Mouse (Mus musculus) layer of hippocampus, postnatal 14 days (tissue): ENCODE data around the gene Fgr. TPM values are rescaled to one million over a fixed set of nuclear protein-coding genes. Genes with fewer than 3 reads are reported as not detected.

ENCODE experiments used
- DNase-seq, 2 experiments: peaks; one replicate each; pipeline ENCODE4 v3.0.0; 2021 to 2022; ENCODE audit warnings: low spot score in 2 of 2, mixed read lengths in 1 of 2
- total RNA-seq, 2 experiments: library from RNA; stranded (reverse); gene quantifications; 2 replicates each; pipeline ENCODE4 v1.2.3; 2021

The Fgr gene
- total RNA-seq, 2 experiments from 2014 or later = not detected

DNA sequence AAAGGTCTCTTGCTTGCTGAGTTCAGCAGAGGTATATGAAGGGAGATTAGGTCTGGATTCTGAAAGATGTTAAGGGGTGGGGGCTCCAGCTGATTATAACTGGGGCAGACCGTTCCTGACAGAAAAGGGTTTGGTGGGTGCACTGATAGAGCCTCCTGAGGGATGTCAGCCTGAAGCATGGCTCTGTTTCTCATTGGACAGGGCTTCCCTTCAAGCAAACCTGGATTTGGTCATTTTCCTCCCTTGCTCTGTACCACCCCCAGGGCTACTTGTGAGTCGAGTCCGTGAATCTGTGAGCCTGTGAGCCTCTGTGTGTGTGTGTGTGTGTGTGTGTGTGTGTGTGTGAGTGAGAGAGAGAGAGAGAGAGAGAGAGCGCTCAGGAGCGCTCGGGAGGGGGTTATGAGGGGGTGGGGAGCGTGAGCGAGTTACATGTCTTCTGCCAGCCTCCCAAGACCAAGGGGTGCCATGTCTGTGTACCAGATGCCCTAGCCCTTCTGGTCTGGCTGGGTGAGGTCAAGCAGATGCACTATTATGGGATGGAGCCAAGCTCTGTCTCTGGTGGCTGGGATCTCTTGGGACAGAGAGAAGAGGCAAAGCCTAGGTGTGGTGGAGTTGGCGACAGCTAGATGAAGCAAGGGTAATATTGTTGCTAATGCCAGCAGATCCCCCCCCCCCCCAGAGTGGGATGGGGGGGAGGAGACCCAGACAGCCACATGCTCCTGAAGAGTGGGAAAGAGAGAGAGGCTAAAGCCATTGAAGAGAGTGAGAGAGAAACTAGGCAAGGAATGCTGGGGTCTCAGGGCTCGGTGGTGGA lies 41.2 kb downstream of the Fgr start:
- no peak for DNase-seq

DNA sequence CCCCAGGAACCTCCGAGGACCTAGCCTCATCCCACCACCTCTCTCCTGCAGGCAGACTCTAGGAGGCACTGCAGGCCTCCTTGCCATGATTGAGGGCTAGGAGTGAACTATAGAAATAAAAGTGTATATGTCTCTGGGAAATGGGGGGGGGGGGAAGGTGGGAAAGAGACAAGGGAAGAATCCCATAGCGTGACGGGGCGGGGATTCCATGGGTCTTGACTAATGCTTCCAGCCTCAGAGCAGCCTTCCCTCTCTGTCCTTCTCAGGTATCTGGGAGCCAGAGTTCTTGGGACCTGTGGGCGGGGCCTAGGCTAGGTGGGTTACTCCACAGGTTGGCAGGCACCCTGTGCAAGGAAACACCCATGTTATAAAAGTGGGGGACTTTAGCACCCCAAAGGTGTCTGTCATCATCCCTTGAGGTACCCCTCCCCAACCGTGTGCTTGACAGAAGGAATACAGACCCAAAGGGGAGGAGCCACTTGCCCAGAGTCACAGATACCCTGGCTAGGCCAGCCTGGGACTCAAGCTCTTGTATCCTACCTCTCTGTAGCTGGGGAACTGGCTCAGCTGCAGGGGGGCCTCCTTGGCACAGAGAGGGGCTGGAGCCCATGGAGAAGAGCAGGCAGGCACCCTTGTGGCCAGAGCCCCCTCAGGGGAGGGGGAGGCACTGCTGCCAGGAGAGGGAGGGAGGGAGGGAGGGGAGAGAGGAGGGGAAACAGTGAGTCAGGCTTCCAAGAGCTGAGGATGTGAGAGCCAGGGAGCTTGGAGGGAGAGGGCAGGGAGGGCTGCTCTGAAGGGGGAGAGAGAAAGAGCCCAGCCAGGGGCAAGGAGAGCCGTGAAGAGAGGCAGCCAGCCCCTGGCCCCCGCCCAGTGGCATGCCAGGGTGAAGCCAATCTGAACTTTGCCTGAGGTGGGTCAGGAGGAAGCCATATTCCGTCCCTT lies 42.1 kb downstream of the Fgr start:
- DNase-seq = no peak

DNA sequence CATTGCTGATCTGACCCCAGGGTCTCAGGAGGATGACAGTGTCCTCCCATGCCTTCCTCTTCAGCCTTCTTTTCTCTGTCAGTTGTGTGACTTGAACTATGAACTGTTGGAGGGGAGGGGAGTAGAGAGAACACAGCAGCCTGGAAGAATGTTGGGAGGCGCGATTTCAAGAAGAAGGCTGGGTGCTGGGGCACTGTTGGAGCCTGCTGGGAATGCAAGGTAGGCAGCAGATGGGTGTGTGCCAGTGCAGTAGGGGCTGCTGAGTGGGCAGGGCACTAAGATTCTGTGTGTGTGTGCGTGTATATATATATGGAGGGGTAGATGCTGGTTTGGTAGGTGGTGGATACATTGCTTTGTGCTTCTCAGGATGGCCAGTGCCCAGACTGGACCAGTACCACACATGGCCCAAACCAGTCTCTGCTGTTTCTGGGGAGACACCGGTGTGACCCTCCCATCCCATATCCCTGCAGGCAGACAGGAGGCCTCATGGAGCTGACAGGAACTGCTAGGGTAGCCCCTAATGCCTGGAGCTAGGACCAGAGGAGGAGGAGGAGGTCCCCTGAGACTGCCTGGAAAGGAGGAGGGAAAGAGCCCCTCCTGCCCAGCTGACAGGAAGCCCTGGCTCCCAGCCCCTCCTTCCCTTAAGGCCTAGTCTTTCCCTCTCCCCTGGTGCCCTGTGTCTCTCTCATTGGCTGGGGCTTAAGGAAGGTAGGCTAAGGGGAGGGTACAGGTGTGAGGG lies 43.0 kb downstream of the Fgr start:
- no peak for DNase-seq

DNA sequence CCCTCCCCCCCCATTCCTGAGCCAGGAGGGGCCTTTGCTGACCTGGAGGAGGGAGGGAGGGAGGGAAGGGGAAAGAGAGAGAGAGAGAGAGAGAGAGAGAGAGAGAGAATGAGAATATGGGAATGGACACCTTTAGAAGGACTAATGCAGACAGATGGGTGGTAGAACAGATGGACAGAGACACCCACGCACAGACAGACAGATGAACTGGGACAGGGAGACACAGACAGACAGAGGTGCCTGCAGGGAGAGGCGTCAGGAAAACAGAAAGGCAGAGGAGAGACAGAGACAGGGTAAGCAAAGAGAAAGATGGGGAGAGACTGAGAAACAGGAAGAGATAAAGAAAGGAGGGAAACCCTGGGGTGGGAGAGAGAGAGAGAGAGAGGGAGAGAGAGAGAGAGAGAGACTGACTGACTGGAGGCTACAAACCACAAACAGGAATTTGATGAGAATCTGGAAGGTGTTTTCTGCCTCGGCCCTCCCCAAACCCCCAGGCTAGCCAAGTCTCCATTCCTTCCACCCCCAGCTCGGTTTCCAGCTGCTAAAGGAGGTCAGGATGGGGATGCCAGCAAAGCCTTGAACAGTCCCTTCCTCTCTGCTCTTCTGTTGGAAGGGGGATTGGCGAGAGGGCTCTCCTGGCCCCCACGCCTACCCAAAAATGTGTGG lies 43.8 kb downstream of the Fgr start:
- DNase-seq = no peak

DNA sequence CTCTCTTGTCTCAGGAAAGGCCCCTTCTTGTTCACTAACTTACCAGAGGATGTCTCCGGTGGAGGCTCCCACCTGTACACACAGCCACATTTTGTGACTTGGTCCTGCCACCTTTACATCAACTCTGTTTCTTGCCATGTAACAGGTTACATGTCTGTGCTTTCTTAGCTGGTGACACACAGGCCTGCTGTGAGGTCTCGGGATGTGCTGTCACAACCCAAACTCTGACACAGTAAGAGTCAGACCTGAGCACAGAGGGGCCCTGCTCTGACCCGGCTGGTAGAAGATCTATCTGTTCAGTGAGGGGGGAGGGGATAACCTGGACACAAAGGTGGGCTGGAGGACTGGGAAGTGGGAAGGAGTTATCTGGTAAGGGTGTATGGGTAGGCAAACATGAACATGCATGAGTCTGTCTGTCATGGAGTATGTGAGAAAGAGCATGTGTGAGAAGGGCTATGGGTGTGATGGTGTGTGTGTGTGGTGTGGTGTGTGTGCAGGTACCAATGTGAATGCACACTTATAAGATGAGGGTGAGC lies 44.4 kb downstream of the Fgr start:
- DNase-seq = no peak

DNA sequence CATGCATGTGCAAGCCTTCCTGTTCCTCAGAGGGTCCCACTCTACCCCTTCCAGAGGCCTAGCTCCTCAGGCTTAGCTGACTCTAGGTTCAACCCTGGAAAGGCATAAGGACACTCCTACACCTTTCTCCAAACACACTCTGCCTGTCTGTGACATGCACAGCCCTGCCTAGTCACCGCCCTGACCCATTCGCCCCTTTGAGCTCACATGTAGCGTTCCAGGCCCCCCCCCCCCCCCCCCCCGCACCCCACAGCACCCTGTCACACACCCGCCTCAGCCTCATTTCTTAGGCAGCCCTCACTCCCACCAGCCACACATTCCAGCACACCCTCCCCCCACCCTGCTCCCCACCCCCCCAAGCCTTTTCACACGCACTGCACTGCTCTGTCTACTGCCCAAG lies 46.8 kb downstream of the Fgr start:
- DNase-seq = no peak

DNA sequence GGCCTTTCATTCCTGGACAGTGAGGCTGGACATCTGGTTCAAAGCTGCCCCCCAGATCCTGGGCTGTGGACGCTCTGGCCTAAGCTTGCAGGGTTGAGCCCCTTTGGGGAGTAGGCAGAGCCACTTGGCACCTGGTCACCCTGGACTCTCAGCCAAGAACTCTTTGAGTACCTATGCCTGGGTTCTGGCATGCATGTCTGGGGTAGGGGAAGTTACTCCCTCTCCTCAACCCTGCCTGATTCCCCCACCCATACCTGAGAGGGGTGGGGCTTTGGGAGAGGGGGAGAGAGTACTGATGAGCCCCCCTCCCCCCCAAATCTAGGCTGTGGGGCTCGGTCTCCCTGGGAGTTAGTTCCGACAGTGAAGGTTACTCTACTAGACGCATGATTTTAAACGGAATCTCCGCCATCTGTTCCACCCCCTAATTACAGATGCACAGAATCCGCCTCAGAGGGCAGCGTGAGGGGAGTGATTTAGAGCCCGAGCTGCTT lies 47.3 kb downstream of the Fgr start:
- DNase-seq = no peak

DNA sequence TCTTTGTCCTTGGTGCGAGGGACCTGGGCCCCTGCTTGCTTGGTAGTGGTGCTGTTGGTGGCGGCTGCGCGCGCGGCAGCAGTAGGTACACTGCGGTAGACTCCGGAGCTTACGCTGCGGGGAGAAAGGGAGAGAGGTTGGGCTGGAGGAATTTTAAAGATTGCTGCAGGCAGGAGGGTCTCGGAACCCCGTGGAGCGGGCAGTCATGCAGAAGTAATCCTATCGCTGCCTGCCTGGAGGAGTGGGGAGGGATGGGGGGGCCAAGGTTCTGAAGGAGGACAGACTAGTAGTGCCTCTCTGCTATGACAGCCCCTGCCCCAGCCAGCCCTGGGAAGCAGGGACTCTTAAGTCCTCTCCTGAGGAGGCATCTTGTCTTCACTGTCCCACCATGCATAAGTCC lies 48.3 kb downstream of the Fgr start:
- peak in 1 of 2 experiments; percentile 2 for DNase-seq

DNA sequence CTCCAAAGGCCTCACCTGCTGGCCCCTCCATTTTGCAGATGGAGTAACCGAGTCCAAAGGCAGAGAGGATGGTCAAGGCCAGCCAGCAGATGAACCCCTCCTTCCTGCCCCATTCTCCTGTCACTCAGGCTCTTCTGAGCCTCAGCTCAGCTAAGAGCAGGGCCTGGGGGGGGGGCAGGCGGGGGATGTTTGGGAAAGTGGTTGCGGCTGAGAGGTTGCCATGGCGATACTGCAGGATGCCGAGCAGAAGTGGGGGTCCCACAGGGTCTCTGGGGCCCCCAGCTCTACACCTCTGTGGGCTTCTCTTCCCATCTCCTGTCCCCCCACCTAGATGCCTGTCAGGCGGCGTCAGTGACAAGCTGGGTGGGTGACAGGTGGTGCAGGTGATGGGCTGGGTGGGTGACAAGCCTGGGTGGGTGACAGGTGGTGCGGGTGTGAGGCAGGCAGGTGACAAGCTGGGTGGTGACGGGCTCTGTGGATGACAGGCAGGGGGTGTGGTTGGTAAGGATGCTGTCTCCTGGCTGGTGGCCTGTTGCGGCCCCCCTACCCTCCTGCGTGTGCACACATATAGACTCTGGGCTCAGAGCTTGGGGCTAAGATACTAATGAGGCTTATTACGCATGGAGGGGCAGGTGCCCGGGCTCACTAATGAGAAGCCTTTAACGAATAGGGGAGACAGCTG lies 49.2 kb downstream of the Fgr start:
- DNase-seq = no peak

DNA sequence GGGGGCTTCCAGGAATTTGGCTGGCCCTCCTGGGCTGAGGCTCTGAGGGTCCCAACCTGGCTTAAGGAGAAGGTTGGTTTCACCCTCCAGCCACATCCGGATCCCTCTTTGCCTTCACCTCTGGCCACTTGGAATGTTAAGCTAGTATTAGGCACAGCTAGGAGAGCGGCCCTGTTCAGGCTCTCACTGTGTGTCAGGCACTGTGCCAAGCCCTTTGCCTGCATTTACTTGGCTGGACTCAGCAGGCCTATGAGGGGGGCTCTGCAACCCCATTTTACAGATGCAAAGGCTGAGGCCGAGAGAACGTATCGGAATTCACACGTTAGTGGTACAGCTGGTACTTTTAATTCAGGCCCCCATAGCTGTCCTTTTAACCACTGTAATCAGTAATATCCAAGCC lies 49.7 kb downstream of the Fgr start:
- no peak for DNase-seq

DNA sequence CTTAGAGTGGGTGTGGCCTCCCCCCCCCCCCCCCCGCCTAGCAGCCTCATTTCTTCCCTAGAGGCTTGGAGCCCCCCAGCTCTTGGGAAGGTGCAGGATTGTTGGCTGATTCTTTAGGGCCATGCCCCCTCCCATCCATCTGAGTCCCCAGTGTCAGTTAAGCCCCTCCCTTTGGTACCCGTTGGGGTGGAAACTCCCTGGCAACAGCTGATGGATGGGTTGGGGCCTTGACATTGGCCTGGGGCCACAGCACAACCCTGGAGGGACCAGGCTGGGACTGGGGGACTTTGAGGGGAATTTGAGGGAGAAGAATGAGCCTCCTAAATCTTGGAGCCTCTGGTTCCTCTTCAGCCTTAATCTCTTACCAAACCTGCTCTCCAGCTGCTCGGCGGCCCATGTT lies 50.5 kb downstream of the Fgr start:
- DNase-seq = no peak

DNA sequence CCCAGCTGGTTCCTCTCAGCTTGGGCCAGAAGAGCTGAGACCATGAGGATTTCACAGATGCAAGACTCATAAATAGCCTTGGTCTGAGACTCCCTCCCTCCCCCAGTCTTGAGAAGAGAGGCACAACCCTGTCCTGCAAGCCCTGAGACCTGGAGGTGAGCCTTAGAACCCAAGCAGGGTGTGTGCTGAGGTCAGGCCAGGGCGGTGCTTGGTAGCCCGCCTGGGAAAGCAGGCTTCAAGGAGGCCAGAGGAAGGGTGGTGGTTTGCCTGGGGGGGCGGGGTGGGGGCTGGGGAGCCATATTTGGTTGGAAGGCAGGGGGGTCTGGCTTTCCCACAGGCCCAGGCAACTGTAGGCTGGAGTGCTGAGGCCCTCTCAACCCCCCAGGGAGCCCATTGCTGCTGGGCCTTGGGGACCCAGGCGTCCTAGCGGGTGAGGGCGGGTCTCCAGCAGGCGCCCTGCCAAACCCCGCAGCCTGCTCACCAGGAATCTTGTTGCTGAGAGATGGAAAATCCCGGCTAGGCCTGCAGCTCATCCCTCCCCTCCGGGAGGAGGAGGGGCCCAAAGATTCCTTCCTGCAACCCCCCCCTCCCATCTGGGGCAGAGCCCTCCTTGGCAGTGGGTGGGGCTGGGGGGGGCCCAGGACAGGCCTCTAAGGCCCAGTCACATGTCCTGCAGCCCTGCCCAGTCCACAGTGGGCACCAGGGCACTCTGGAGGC lies 51.2 kb downstream of the Fgr start:
- DNase-seq = no peak

DNA sequence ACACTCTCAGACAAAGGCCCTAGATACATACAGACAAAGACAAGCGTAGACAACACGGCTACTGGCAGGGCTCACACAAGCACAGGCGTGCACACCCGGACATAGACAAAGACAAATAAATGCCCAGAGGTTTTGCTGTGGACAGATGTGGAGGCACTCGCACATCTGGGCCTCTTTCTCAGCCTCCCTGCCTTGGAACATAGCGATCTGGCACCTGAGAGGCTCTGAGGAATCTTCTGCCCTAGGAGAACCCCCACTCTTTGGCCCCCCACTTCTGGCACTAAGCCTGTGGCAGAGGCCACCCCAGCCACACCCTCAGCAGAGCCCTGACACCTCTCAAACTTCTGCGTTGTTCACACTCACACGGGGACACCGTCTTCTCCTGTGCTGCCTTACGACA lies 52.4 kb downstream of the Fgr start:
- DNase-seq = no peak

DNA sequence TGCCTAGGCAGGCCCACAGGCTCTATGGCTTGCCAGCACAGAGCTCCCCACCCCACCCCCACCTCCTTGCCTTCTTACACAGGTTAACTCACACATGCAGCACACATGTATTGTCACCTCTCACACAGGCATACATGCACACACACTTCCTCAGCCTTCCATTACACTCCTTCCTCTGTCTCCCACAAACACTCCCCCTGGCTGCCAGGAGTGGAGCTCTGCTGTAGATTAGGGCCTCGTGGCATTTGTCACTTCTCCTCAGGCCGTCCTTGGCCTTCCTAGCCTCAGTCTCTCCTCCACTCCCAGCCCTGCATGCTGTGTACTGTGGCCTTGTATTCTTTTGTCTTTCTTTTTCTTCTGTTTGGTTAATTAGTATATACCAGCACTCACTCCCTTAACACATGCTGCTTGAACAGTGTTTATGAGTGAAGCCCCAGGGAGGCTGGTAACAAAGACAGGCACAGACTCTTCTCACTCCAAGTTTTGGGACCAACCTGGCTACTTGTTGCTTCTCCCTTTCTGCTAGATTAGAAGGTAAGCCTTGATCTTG lies 53.0 kb downstream of the Fgr start:
- no peak for DNase-seq

DNA sequence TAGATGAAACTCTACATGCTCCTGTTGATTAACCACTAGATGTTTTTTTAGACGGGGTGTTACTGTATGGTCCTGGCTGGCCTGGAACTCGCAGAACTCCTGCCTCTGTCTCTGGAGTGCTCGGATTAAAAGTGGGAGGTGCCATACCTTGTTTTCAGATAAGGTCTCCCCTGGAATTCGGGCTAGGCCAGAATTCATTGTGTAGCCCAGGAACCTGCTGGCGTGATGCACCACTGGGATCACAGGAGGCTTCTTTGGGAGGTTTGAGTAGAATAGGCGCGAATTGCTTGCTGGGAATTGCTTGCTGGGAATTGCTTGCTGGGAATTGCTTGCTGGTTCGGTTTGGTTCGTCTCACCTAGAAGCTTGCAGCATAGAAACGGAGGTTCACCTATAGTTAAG lies 53.8 kb downstream of the Fgr start:
- no peak for DNase-seq

DNA sequence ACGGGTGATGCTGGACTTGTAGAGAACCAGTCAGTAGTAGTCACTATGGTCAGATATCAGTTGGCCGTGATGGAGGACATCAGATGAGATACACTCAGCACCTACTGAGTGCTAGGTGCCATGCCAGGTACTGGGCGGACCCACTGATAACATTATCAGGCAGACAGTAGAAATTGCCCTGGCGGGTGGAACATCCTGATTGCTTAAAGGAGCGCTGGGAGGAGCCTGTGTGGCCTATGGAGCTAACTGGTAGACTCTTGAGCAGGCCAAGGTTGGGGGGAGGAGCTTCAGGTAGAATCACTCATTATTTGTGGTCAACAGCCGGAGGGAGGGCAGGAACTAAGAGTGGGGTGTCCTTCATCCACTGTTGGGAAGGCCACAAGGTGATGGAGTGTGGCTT lies 54.3 kb downstream of the Fgr start:
- no peak for DNase-seq

DNA sequence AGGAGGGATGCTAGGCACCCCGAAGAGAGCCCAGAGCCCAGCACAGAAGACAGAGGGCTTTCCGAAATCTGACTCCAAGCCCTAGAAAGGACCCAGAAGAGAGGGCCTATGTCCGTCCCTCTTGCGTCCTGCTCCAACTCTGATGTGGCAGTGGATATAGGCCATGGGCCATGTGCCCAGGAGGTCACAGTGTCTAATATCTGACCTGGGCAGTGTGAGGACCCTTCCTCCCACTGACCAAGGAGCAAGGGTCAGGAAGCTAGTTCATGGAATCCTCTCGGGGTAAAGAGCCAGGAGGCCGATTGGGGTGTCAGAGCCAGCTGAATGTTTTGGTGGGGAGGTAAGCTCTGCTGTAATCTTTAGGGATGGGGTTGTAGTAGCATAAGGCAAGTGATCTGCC lies 55.0 kb downstream of the Fgr start:
- DNase-seq = no peak

DNA sequence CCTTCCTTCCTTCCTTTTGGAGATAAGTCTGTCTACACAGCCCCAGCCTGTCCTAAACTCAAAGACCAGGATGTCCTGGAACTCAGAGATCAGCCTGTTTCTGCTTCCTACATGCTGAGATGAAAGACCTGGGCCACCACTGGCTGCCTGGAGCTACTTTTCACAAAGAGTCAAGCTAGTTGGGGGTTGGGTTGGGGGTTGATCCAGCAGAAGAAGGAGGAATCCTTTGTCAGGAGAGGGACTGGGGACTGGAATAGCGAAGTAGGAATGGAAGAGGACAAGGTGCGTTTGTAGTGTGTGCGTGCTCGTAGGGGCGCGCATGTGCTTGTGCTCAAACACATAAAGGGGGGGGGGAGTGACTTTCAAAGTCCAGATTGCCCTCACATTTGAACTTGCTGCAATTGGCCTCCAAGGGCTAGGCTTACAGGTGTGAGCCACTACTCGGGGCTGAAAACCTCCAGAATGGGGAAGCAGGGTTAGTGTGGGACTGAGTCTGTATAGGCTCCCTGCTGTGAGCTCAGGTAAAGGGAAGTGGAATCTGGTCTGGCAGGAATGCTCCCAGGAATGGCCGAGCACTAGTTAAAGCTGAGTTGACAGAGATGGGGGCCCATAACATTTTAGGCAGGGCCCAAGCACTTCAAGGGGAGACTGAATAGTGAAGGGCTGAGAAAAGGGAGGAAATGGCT lies 58.7 kb downstream of the Fgr start:
- no peak for DNase-seq

DNA sequence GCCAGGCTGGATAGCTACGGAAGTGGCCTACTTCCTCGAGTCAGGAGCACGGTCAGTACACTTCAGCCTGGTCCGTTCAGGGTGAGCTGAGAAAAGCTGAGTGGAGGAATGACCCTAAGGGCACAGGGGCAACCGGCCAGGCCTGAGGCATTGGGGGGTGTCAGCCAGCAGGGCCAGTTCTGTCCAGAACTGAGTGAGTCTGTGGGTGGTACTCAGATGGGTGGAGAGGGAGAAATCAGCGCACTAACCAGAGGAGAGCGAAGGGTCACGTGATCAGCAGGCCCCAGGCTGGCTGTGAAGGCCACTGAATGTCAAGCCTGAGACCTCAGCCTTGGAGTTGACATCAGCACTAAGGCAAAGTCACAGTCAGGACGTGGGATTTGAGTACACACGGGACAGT lies 60.6 kb downstream of the Fgr start:
- no peak for DNase-seq
